Comparison of ENCODE assay signal across 9 mouse cellular contexts in genomic region chr8:87468958-87469815, GRCm38 (mm10). TPM values are rescaled to one million over a fixed set of nuclear protein-coding genes. Genes with fewer than 3 reads are reported as not detected.
DNase-seq lines count a peak whose midpoint lies in the region; ATAC-seq and TF ChIP-seq lines count a peak whose summit lies in the region.
"Had no signal": no experiment of that assay in that cellular context is flagged by ENCODE, and none has a peak within 500 bp of the region (broad histone marks: within the 10 kb centered on the region; RNA-seq: fewer than 3 reads in every experiment).

No protein-coding gene starts in this region.

- peaks cover 90% of the 10 kb centered on the region for H3K27me3 ChIP-seq in stomach, embryonic 15.5 days (replicated peaks)
- peaks cover 32% of the 10 kb centered on the region for H3K27me3 ChIP-seq in stomach, postnatal 0 days (ENCODE audit: control insufficient read depth, insufficient read depth, low read length)
- peaks cover 50% of the 10 kb centered on the region for H3K27me3 ChIP-seq in forebrain, embryonic 11.5 days (ENCODE audit: control insufficient read depth, insufficient read depth, low read length)

- no peaks in the 10 kb centered on the region for H3K36me3 ChIP-seq in stomach, embryonic 15.5 days
- H3K36me3 ChIP-seq in stomach, postnatal 0 days (ENCODE audit: control insufficient read depth, insufficient read depth, low read length): no peaks in the 10 kb centered on the region
- no peaks in the 10 kb centered on the region for H3K36me3 ChIP-seq in forebrain, embryonic 11.5 days (ENCODE audit: control insufficient read depth, insufficient read depth, low read length)

- H3K4me3 ChIP-seq in stomach, embryonic 15.5 days (replicated peaks): no peak overlapping the region; the same call in 1 of the 2 replicates
- no peak overlapping the region for H3K4me3 ChIP-seq in stomach, postnatal 0 days (ENCODE audit: low read depth, low read length)
- H3K4me3 ChIP-seq in forebrain, embryonic 11.5 days (ENCODE audit: low read depth, low read length): peak overlapping the region; percentile 25

- H3K27ac ChIP-seq in stomach, embryonic 15.5 days: no peak overlapping the region
- no peak overlapping the region for H3K27ac ChIP-seq in stomach, postnatal 0 days (replicated peaks)
- no peak overlapping the region for H3K27ac ChIP-seq in forebrain, embryonic 11.5 days (ENCODE audit: low read depth, low read length)
- H3K27ac ChIP-seq: macrophage had no signal

- TF ChIP-seq CTCF in stomach, postnatal 0 days (IDR thresholded peaks at IDR 0.05; ENCODE audit: low read depth): no peak

- ATAC-seq in stomach, embryonic 15.5 days (ENCODE audit: insufficient read depth, low FRiP score, low read depth): no peak
- ATAC-seq in stomach, postnatal 0 days (ENCODE audit: low FRiP score, low TSS enrichment): no peak
- no peak for ATAC-seq in forebrain, embryonic 11.5 days (replicated peaks; ENCODE audit: low FRiP score)

- 3% methylated on average over 45 of the region's 45 CpGs for WGBS in stomach, embryonic 15.5 days
- 4% methylated on average over 45 of the region's 45 CpGs for WGBS in stomach, postnatal 0 days
- 2% methylated on average over 45 of the region's 45 CpGs for WGBS in forebrain, embryonic 11.5 days

- DNase-seq in stomach, postnatal 0 days (ENCODE audit: low spot score): no peak
- DNase-seq in forebrain, embryonic 11.5 days (ENCODE audit: low spot score): no peak
- DNase-seq in kidney, postnatal 14 days: peak; percentile 8
- peak; percentile 32 for DNase-seq in retina, postnatal 1 day
- no peak for DNase-seq in ovary, postnatal 10 days (ENCODE audit: low spot score)
- DNase-seq in gastrocnemius, postnatal 4 days (ENCODE audit: low spot score in 2 of 2): no peak
- DNase-seq in thymus, postnatal 0 days (ENCODE audit: low spot score): no peak

- TF ChIP-seq EP300 in stomach, postnatal 0 days (optimal IDR thresholded peaks at IDR 0.05): no peak

- peak overlapping the region; percentile 16; the same call in 1 of the 2 replicates for H3K4me2 ChIP-seq in stomach, embryonic 15.5 days
- no peak overlapping the region for H3K4me2 ChIP-seq in stomach, postnatal 0 days (replicated peaks; ENCODE audit: low read depth)
- H3K4me2 ChIP-seq in forebrain, embryonic 11.5 days (ENCODE audit: low read depth, low read length, severe bottlenecking): peak overlapping the region; percentile 44

- H3K9ac ChIP-seq in stomach, embryonic 15.5 days: no peak overlapping the region
- no peak overlapping the region for H3K9ac ChIP-seq in stomach, postnatal 0 days (ENCODE audit: low read length)
- H3K9ac ChIP-seq in forebrain, embryonic 11.5 days (ENCODE audit: low read length): no peak overlapping the region

- no peaks in the 10 kb centered on the region for H3K9me3 ChIP-seq in stomach, embryonic 15.5 days
- H3K9me3 ChIP-seq in stomach, postnatal 0 days (ENCODE audit: control insufficient read depth, low read length): no peaks in the 10 kb centered on the region
- no peaks in the 10 kb centered on the region for H3K9me3 ChIP-seq in forebrain, embryonic 11.5 days (ENCODE audit: control insufficient read depth, low read length)

- peaks cover 42% of the 10 kb centered on the region for H3K4me1 ChIP-seq in stomach, embryonic 15.5 days
- H3K4me1 ChIP-seq in stomach, postnatal 0 days (replicated peaks; ENCODE audit: control insufficient read depth, insufficient read depth): no peaks in the 10 kb centered on the region; the same call in 1 of the 2 replicates
- H3K4me1 ChIP-seq in forebrain, embryonic 11.5 days (replicated peaks; ENCODE audit: control insufficient read depth, insufficient read depth, low read length): peaks cover 15% of the 10 kb centered on the region; the same call in 1 of the 2 replicates

RNA-seq across cellular contexts. Expression of gene Cbln1, which starts 3.2 kb away (rescaled TPM):
- polyA plus RNA-seq in stomach, embryonic 15.5 days (2015; fragmentation: Nextera tagmentation; extraction: Ambion mirVana): 0.28 and 0.30 TPM in 2 replicates
- polyA plus RNA-seq in stomach, postnatal 0 days (2015; fragmentation: Nextera tagmentation; extraction: Ambion mirVana): 0.05 and 0.08 TPM in 2 replicates
- 9.9 and 10.8 TPM in 2 replicates for polyA plus RNA-seq in forebrain, embryonic 11.5 days (2014; fragmentation: Nextera tagmentation; extraction: Ambion mirVana)
- total RNA-seq in gastrocnemius, postnatal 4 days (2021): under 1 TPM; 0.15 to 0.47 TPM
- 0.08 TPM in 1 of 2 replicates, not detected in the other for polyA plus RNA-seq in thymus, postnatal 0 days (2015; fragmentation: Nextera tagmentation; extraction: Ambion mirVana)
- polyA plus RNA-seq: macrophage had no signal

Comparison
In these comparisons a context has a peak if more than half of its experiments do, and no peak if none do; other contexts are left out.
1. DNase-seq: peak in kidney, postnatal 14 days (single experiment) and retina, postnatal 1 day (single experiment); none in stomach, postnatal 0 days (single experiment), forebrain, embryonic 11.5 days (single experiment), ovary, postnatal 10 days (single experiment), gastrocnemius, postnatal 4 days (0 of 2) and thymus, postnatal 0 days (single experiment).